In genomic region chr2:93166295-93166694, GRCm38 (mm10) we compare ENCODE assay signal across 28 mouse cellular contexts. TPM values are rescaled to one million over a fixed set of nuclear protein-coding genes. Genes with fewer than 3 reads are reported as not detected.
DNase-seq lines count a peak whose midpoint lies in the region; ATAC-seq lines count a peak whose summit lies in the region.
"Had no signal": no experiment of that assay in that cellular context is flagged by ENCODE, and none has a peak within 500 bp of the region (broad histone marks: within the 10 kb centered on the region; RNA-seq: fewer than 3 reads in every experiment).

No protein-coding gene starts in this region.

- 0 out of 2 replicates have a peak overlapping the region, but pooled peaks have one; percentile 44 for H3K27ac ChIP-seq in forebrain, embryonic 10.5 days
- no peak overlapping the region for H3K27ac ChIP-seq in forebrain, embryonic 12.5 days
- peak overlapping the region; percentile 30; the same call in 1 of the 2 replicates for H3K27ac ChIP-seq in hindbrain, embryonic 10.5 days
- no peak overlapping the region for H3K27ac ChIP-seq in hindbrain, embryonic 14.5 days
- no peak overlapping the region for H3K27ac ChIP-seq in hindbrain, embryonic 15.5 days (replicated peaks)
- H3K27ac ChIP-seq in midbrain, embryonic 15.5 days = peak overlapping the region; percentile 36
- H3K27ac ChIP-seq: forebrain, embryonic 13.5 days; left cerebral cortex, adult 2 months; limb, embryonic 12.5 days; liver, embryonic 15.5 days; lung, embryonic 15.5 days; stomach, postnatal 0 days had no signal

- no peak for DNase-seq in forebrain, embryonic 10.5 days (ENCODE audit: extremely low spot score, low spot score)
- DNase-seq in hindbrain, embryonic 10.5 days (ENCODE audit: low spot score) = no peak
- DNase-seq in hindbrain, embryonic 14.5 days (ENCODE audit: low spot score) = no peak
- no peak for DNase-seq in lung, adult 18-20 months
- no peak for DNase-seq in cerebellum, adult 9-11 months
- DNase-seq: adrenal gland, adult 8-10 months; cerebellum, adult 18-20 months; cerebellum, postnatal 14 days; gastrocnemius, postnatal 36 days; heart, postnatal 36 days; kidney, adult 11 months; kidney, postnatal 14 days; lung, postnatal 4 days; thymus, adult 18-20 months; thymus, postnatal 25 days had no signal

- WGBS in forebrain, embryonic 10.5 days = 86% methylated on average over 6 of the region's 6 CpGs
- 83% methylated on average over 6 of the region's 6 CpGs for WGBS in forebrain, embryonic 12.5 days
- WGBS in hindbrain, embryonic 10.5 days = 80% methylated on average over 6 of the region's 6 CpGs
- WGBS in hindbrain, embryonic 14.5 days = 62% methylated on average over 6 of the region's 6 CpGs
- WGBS in hindbrain, embryonic 15.5 days = 44% methylated on average over 6 of the region's 6 CpGs
- WGBS in midbrain, embryonic 15.5 days = 53% methylated on average over 6 of the region's 6 CpGs

- peaks cover 24% of the 10 kb centered on the region for H3K4me1 ChIP-seq in forebrain, embryonic 10.5 days
- H3K4me1 ChIP-seq in forebrain, embryonic 12.5 days = peaks cover 18% of the 10 kb centered on the region
- peaks cover 20% of the 10 kb centered on the region for H3K4me1 ChIP-seq in hindbrain, embryonic 10.5 days (replicated peaks)
- H3K4me1 ChIP-seq in hindbrain, embryonic 14.5 days (replicated peaks; ENCODE audit: control insufficient read depth, insufficient read depth, low read length) = 0 out of 2 replicates have a peak, but pooled peaks cover 13% of the 10 kb centered on the region
- H3K4me1 ChIP-seq in hindbrain, embryonic 15.5 days (replicated peaks) = peaks cover 27% of the 10 kb centered on the region
- H3K4me1 ChIP-seq in midbrain, embryonic 15.5 days = peaks cover 11% of the 10 kb centered on the region
- H3K4me1 ChIP-seq: limb, embryonic 12.5 days had no signal

- H3K4me3 ChIP-seq in forebrain, embryonic 10.5 days = no peak overlapping the region
- H3K4me3 ChIP-seq in forebrain, embryonic 12.5 days (replicated peaks) = no peak overlapping the region
- no peak overlapping the region for H3K4me3 ChIP-seq in hindbrain, embryonic 10.5 days
- H3K4me3 ChIP-seq in hindbrain, embryonic 14.5 days (replicated peaks; ENCODE audit: low read length) = no peak overlapping the region
- no peak overlapping the region for H3K4me3 ChIP-seq in hindbrain, embryonic 15.5 days
- H3K4me3 ChIP-seq in midbrain, embryonic 15.5 days = no peak overlapping the region
- H3K4me3 ChIP-seq: erythroblast, embryonic 14.5 days; forebrain, embryonic 13.5 days; left cerebral cortex, adult 2 months; limb, embryonic 12.5 days; liver, embryonic 15.5 days; lung, embryonic 15.5 days; megakaryocyte, embryonic 14.5 days had no signal

- no peak overlapping the region for H3K4me2 ChIP-seq in forebrain, embryonic 12.5 days
- H3K4me2 ChIP-seq in hindbrain, embryonic 14.5 days (replicated peaks) = no peak overlapping the region
- H3K4me2 ChIP-seq in hindbrain, embryonic 15.5 days = no peak overlapping the region
- H3K4me2 ChIP-seq in midbrain, embryonic 15.5 days = no peak overlapping the region
- H3K4me2 ChIP-seq: forebrain, embryonic 13.5 days; limb, embryonic 12.5 days; liver, embryonic 15.5 days; lung, embryonic 15.5 days had no signal

- no peaks in the 10 kb centered on the region for H3K9me3 ChIP-seq in forebrain, embryonic 10.5 days
- no peaks in the 10 kb centered on the region for H3K9me3 ChIP-seq in forebrain, embryonic 12.5 days
- H3K9me3 ChIP-seq in hindbrain, embryonic 10.5 days = no peaks in the 10 kb centered on the region
- H3K9me3 ChIP-seq in hindbrain, embryonic 14.5 days (ENCODE audit: control insufficient read depth, low read length) = no peaks in the 10 kb centered on the region
- no peaks in the 10 kb centered on the region for H3K9me3 ChIP-seq in hindbrain, embryonic 15.5 days
- no peaks in the 10 kb centered on the region for H3K9me3 ChIP-seq in midbrain, embryonic 15.5 days
- H3K9me3 ChIP-seq: forebrain, embryonic 13.5 days; G1E; limb, embryonic 12.5 days; liver, embryonic 15.5 days; lung, embryonic 15.5 days; megakaryocyte, embryonic 14.5 days had no signal

- ATAC-seq in forebrain, embryonic 12.5 days (ENCODE audit: low FRiP score) = no peak
- no peak for ATAC-seq in hindbrain, embryonic 14.5 days (ENCODE audit: low FRiP score)
- ATAC-seq in hindbrain, embryonic 15.5 days (ENCODE audit: low FRiP score, low read depth) = peak; percentile 52; the same call in 1 of the 2 replicates
- peak; percentile 21; the same call in 1 of the 2 replicates for ATAC-seq in midbrain, embryonic 15.5 days (replicated peaks)
- ATAC-seq: inflammation-experienced regulatory T-cells, adult 6 months had no signal

- H3K27me3 ChIP-seq in forebrain, embryonic 10.5 days (ENCODE audit: poor library complexity, severe bottlenecking) = peaks cover 22% of the 10 kb centered on the region
- H3K27me3 ChIP-seq in forebrain, embryonic 12.5 days = no peaks in the 10 kb centered on the region; the same call in 1 of the 2 replicates
- peaks cover 8% of the 10 kb centered on the region; the same call in 1 of the 2 replicates for H3K27me3 ChIP-seq in hindbrain, embryonic 10.5 days (ENCODE audit: insufficient read depth, poor library complexity, severe bottlenecking)
- no peaks in the 10 kb centered on the region for H3K27me3 ChIP-seq in hindbrain, embryonic 14.5 days (ENCODE audit: control insufficient read depth, insufficient read depth, low read length)
- no peaks in the 10 kb centered on the region for H3K27me3 ChIP-seq in hindbrain, embryonic 15.5 days
- no peaks in the 10 kb centered on the region for H3K27me3 ChIP-seq in midbrain, embryonic 15.5 days (replicated peaks)
- H3K27me3 ChIP-seq: forebrain, embryonic 13.5 days; lung, embryonic 15.5 days had no signal

- H3K9ac ChIP-seq in forebrain, embryonic 12.5 days = no peak overlapping the region
- H3K9ac ChIP-seq in hindbrain, embryonic 14.5 days = no peak overlapping the region
- no peak overlapping the region for H3K9ac ChIP-seq in hindbrain, embryonic 15.5 days
- no peak overlapping the region for H3K9ac ChIP-seq in midbrain, embryonic 15.5 days
- H3K9ac ChIP-seq: forebrain, embryonic 13.5 days; limb, embryonic 12.5 days; liver, embryonic 15.5 days; lung, embryonic 15.5 days had no signal

- no peaks in the 10 kb centered on the region for H3K36me3 ChIP-seq in forebrain, embryonic 10.5 days (replicated peaks)
- no peaks in the 10 kb centered on the region for H3K36me3 ChIP-seq in forebrain, embryonic 12.5 days (replicated peaks)
- H3K36me3 ChIP-seq in hindbrain, embryonic 10.5 days = no peaks in the 10 kb centered on the region
- no peaks in the 10 kb centered on the region for H3K36me3 ChIP-seq in hindbrain, embryonic 14.5 days (replicated peaks; ENCODE audit: control insufficient read depth, insufficient read depth)
- no peaks in the 10 kb centered on the region for H3K36me3 ChIP-seq in hindbrain, embryonic 15.5 days
- no peaks in the 10 kb centered on the region for H3K36me3 ChIP-seq in midbrain, embryonic 15.5 days (replicated peaks)
- H3K36me3 ChIP-seq: G1E; limb, embryonic 12.5 days; liver, embryonic 15.5 days; lung, embryonic 15.5 days had no signal

RNA-seq across cellular contexts. Expression of gene Trp53i11, which starts 21.1 kb away (rescaled TPM):
- 74.4 and 77.0 TPM in 2 replicates for polyA plus RNA-seq in forebrain, embryonic 10.5 days (2016; fragmentation: Nextera tagmentation; extraction: Ambion mirVana)
- polyA plus RNA-seq in forebrain, embryonic 12.5 days (2016; fragmentation: Nextera tagmentation; extraction: Ambion mirVana) = 106 and 137 TPM in 2 replicates
- polyA plus RNA-seq in hindbrain, embryonic 10.5 days (2016; fragmentation: Nextera tagmentation; extraction: Ambion mirVana) = 202 and 281 TPM in 2 replicates
- 99.4 and 106 TPM in 2 replicates for polyA plus RNA-seq in hindbrain, embryonic 14.5 days (2014; fragmentation: Nextera tagmentation; extraction: Ambion mirVana)
- 86.6 and 123 TPM in 2 replicates for polyA plus RNA-seq in hindbrain, embryonic 15.5 days (2015; fragmentation: Nextera tagmentation; extraction: Ambion mirVana)
- 128 and 138 TPM in 2 replicates for polyA plus RNA-seq in midbrain, embryonic 15.5 days (2015; fragmentation: Nextera tagmentation; extraction: Ambion mirVana)
- polyA plus RNA-seq: G1E had no signal

Comparison
In these comparisons a context has a peak if more than half of its experiments do, and no peak if none do; other contexts are left out.
1. H3K27ac ChIP-seq: peak in forebrain, embryonic 10.5 days (single experiment), hindbrain, embryonic 10.5 days (single experiment) and midbrain, embryonic 15.5 days (single experiment); none in forebrain, embryonic 12.5 days (single experiment), hindbrain, embryonic 14.5 days (single experiment) and hindbrain, embryonic 15.5 days (single experiment).
2. ATAC-seq: peak in hindbrain, embryonic 15.5 days (single experiment) and midbrain, embryonic 15.5 days (single experiment); none in forebrain, embryonic 12.5 days (single experiment) and hindbrain, embryonic 14.5 days (single experiment).